Mouse (Mus musculus): ENCODE measurements at regions not wholly inside any gene's neighbourhood (a gene's known extent, or its start where the extent isn't known, plus 50 kb on each side); places are given as distances from the start of the nearest gene placed in this dataset.

DNA sequence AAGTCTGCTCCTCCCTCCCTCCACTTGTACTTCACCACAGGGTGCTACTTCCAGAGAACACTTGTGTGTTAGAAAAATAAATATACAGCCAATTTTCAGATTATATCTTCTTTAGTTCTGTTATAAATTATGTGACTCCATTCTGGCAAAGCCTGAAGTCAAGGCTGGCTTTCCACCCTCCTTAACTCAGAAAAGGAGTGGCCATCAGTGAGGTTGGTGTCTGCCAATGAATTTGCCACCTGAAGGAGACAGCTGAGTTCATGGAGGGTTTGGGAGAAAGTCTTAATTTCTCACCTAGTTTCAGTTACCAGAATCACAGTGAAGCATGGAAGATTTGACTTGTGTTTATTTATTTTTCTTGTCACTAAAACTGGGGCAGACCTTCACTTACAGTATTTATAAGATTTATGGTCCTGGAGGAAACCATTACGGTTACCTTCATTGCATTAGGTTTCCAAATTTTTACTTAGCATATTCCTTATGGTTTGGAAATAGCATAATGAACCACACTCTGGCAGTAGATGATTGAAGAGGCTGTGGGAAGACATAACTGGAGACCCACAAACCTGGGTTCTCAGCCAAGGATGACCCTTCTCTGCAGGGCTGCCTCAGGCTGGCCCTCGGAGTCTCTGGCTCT, 186.4 kb downstream of the Pten start:
- TF ChIP-seq CTCF (IDR thresholded peaks at IDR 0.05) (no peak), EP300 (IDR thresholded peaks at IDR 0.05; ENCODE audit: insufficient read depth, low read depth, low read length) (no peak)
